Mouse (Mus musculus) induced T-regulatory cell, adult 2 months (primary cell): Measurements from ENCODE around the gene Inpp5k.
"Not testable (repeated sequence)": the region's sequence is repeated elsewhere in the genome, so short reads cannot be mapped to it uniquely, and the experiment has no call there.

Experiments
- DNase-seq: peaks from one replicate; pipeline ENCODE4 v3.0.0-alpha.2; 2012; ENCODE audit warnings: low read depth

Inpp5k gene

GRCm38 (mm10) chr11:75678747-75679438 lies 48.1 kb downstream of the Inpp5k start, which contains the start of gene Crk:
Crk (plus strand) TSS chr11:75679259.
- DNase-seq: peak; percentile 100

GRCm38 (mm10) chr11:75679439-75680171 lies 48.8 kb downstream of the Inpp5k start:
- peak; percentile 80 for DNase-seq

GRCm38 (mm10) chr11:75684462-75684861 lies 53.7 kb downstream of the Inpp5k start:
- DNase-seq: no peak

GRCm38 (mm10) chr11:75684956-75685355 lies 54.2 kb downstream of the Inpp5k start:
- DNase-seq: no peak

- DNase-seq: peak; percentile 22
Measured at GRCm38 (mm10) chr11:75687343-75687993, 56.7 kb downstream of the Inpp5k start.

GRCm38 (mm10) chr11:75688132-75688531 lies 57.3 kb downstream of the Inpp5k start:
- DNase-seq: no peak

GRCm38 (mm10) chr11:75689977-75690376 lies 59.2 kb downstream of the Inpp5k start:
- no peak for DNase-seq

GRCm38 (mm10) chr11:75691047-75691446 lies 60.3 kb downstream of the Inpp5k start:
- no peak for DNase-seq

- DNase-seq: no peak
Measured at GRCm38 (mm10) chr11:75693570-75693969, 62.8 kb downstream of the Inpp5k start.

GRCm38 (mm10) chr11:75697464-75697863 lies 66.7 kb downstream of the Inpp5k start:
- DNase-seq: not testable (repeated sequence)
